Mouse (Mus musculus): Measurements from ENCODE around the gene Lypd3. TPM values are rescaled to one million over a fixed set of nuclear protein-coding genes. Genes with fewer than 3 reads are reported as not detected.
A peak's percentile ranks its signal among the peaks of the same experiment; 100 is the strongest.

The Lypd3 gene
- 0.22 and 0.23 TPM in 2 replicates for polyA plus RNA-seq (2015; fragmentation: Nextera tagmentation; extraction: Ambion mirVana)

GRCm38 (mm10) chr7:24636264-24636663 is at the start of gene Lypd3:
Gene Lypd3, plus strand, starts transcription at chr7:24636550.
- Histone ChIP-seq H3K36me3 (no peaks in the 10 kb centered on the region), H3K4me3 (no peak within 1 kb of the TSS), H3K4me2 (peak within 1 kb of the TSS; percentile 34), H3K9me3 (no peaks in the 10 kb centered on the region), H3K4me1 (replicated peaks) (peaks cover 23% of the 10 kb centered on the region), H3K27ac (replicated peaks) (no peak within 1 kb of the TSS), H3K27me3 (peaks cover 71% of the 10 kb centered on the region), H3K9ac (no peak within 1 kb of the TSS)
- WGBS, result 17% methylated on average over 15 of the region's 15 CpGs
- ATAC-seq (ENCODE audit: low read depth), result no peak

- Histone ChIP-seq H3K4me3 (peak overlapping the region; percentile 61), H3K27me3 (peaks cover 25% of the 10 kb centered on the region), H3K9me3 (no peaks in the 10 kb centered on the region), H3K9ac (peak overlapping the region; percentile 85), H3K4me1 (replicated peaks) (peaks cover 13% of the 10 kb centered on the region), H3K27ac (replicated peaks) (no peak overlapping the region), H3K36me3 (no peaks in the 10 kb centered on the region), H3K4me2 (peak overlapping the region; percentile 72)
- peak; percentile 73 for ATAC-seq (ENCODE audit: low read depth)
- 6% methylated on average over 8 of the region's 8 CpGs for WGBS
Observed at GRCm38 (mm10) chr7:24586828-24587227, 49.5 kb upstream of the Lypd3 start.

GRCm38 (mm10) chr7:24587330-24588105 is 48.8 kb upstream of the Lypd3 start, which contains the start of the genes Ethe1 and Zfp575:
Gene Ethe1, plus strand, starts transcription at chr7:24587543.
Gene Zfp575, minus strand, starts transcription at chr7:24587641.
- WGBS, result 9% methylated on average over 30 of the region's 30 CpGs
- Histone ChIP-seq H3K36me3 (no peaks in the 10 kb centered on the region), H3K27me3 (peaks cover 25% of the 10 kb centered on the region), H3K9me3 (no peaks in the 10 kb centered on the region), H3K4me3 (peak within 1 kb of the TSS; percentile 61), H3K27ac (replicated peaks) (peak within 1 kb of the TSS; percentile 62; the same call in 1 of the 2 replicates), H3K9ac (peak within 1 kb of the TSS; percentile 85), H3K4me2 (peak within 1 kb of the TSS; percentile 72), H3K4me1 (replicated peaks) (peaks cover 13% of the 10 kb centered on the region)
- ATAC-seq (ENCODE audit: low read depth), result peak; percentile 81

- no peak overlapping the region for H3K9ac ChIP-seq
- H3K27ac ChIP-seq (replicated peaks), result no peak overlapping the region
- H3K4me3 ChIP-seq, result no peak overlapping the region
- no peak for ATAC-seq (ENCODE audit: low read depth)
- 85% methylated on average over 13 of the region's 13 CpGs for WGBS
- peaks cover 25% of the 10 kb centered on the region for H3K27me3 ChIP-seq
- no peaks in the 10 kb centered on the region for H3K9me3 ChIP-seq
- H3K4me2 ChIP-seq, result no peak overlapping the region
- peaks cover 17% of the 10 kb centered on the region for H3K4me1 ChIP-seq (replicated peaks)
- H3K36me3 ChIP-seq, result no peaks in the 10 kb centered on the region
Observed at GRCm38 (mm10) chr7:24588336-24588735, 48.0 kb upstream of the Lypd3 start.

GRCm38 (mm10) chr7:24591735-24592134 is 44.6 kb upstream of the Lypd3 start:
- no peak for ATAC-seq (ENCODE audit: low read depth)
- Histone ChIP-seq H3K9ac (no peak overlapping the region), H3K9me3 (no peaks in the 10 kb centered on the region), H3K4me3 (no peak overlapping the region), H3K27me3 (peaks cover 23% of the 10 kb centered on the region), H3K27ac (replicated peaks) (no peak overlapping the region), H3K4me2 (no peak overlapping the region), H3K36me3 (no peaks in the 10 kb centered on the region), H3K4me1 (replicated peaks) (peaks cover 31% of the 10 kb centered on the region)
- 71% methylated on average over 5 of the region's 5 CpGs for WGBS

GRCm38 (mm10) chr7:24592163-24592562 is 44.2 kb upstream of the Lypd3 start:
- Histone ChIP-seq H3K4me2 (no peak overlapping the region), H3K27me3 (peaks cover 20% of the 10 kb centered on the region), H3K4me3 (no peak overlapping the region), H3K9me3 (no peaks in the 10 kb centered on the region), H3K4me1 (replicated peaks) (peaks cover 26% of the 10 kb centered on the region), H3K9ac (no peak overlapping the region), H3K27ac (replicated peaks) (no peak overlapping the region), H3K36me3 (no peaks in the 10 kb centered on the region)
- no peak for ATAC-seq (ENCODE audit: low read depth)
- WGBS, result 68% methylated on average over 4 of the region's 4 CpGs

- Histone ChIP-seq H3K4me3 (no peak overlapping the region), H3K36me3 (no peaks in the 10 kb centered on the region), H3K9ac (no peak overlapping the region), H3K4me2 (no peak overlapping the region), H3K27ac (replicated peaks) (no peak overlapping the region), H3K4me1 (replicated peaks) (peaks cover 20% of the 10 kb centered on the region), H3K27me3 (peaks cover 20% of the 10 kb centered on the region), H3K9me3 (no peaks in the 10 kb centered on the region)
- WGBS, result 82% methylated on average over 6 of the region's 6 CpGs
- no peak for ATAC-seq (ENCODE audit: low read depth)
Observed at GRCm38 (mm10) chr7:24592781-24593180, 43.6 kb upstream of the Lypd3 start.

- Histone ChIP-seq H3K4me3 (peak overlapping the region; percentile 68), H3K27me3 (peaks cover 20% of the 10 kb centered on the region), H3K9me3 (no peaks in the 10 kb centered on the region), H3K4me2 (peak overlapping the region; percentile 74), H3K27ac (replicated peaks) (no peak overlapping the region), H3K36me3 (no peaks in the 10 kb centered on the region), H3K9ac (peak overlapping the region; percentile 75), H3K4me1 (replicated peaks) (peaks cover 19% of the 10 kb centered on the region)
- WGBS, result 2% methylated on average over 38 of the region's 39 CpGs
- peak; percentile 92 for ATAC-seq (ENCODE audit: low read depth)
Observed at GRCm38 (mm10) chr7:24593621-24594308, 42.6 kb upstream of the Lypd3 start.

- peak overlapping the region; percentile 68 for H3K4me3 ChIP-seq
- H3K4me2 ChIP-seq, result peak overlapping the region; percentile 74
- WGBS, result 2% methylated on average over 13 of the region's 13 CpGs
- H3K27me3 ChIP-seq, result peaks cover 20% of the 10 kb centered on the region
- H3K9ac ChIP-seq, result peak overlapping the region; percentile 75
- 0 out of 2 replicates have a peak, but pooled peaks have one; percentile 15 for ATAC-seq (ENCODE audit: low read depth)
- H3K9me3 ChIP-seq, result no peaks in the 10 kb centered on the region
- H3K36me3 ChIP-seq, result no peaks in the 10 kb centered on the region
- no peak overlapping the region for H3K27ac ChIP-seq (replicated peaks)
- peaks cover 19% of the 10 kb centered on the region for H3K4me1 ChIP-seq (replicated peaks)
Observed at GRCm38 (mm10) chr7:24594309-24594803, 42.0 kb upstream of the Lypd3 start.

GRCm38 (mm10) chr7:24595464-24595863 is 40.9 kb upstream of the Lypd3 start:
- Histone ChIP-seq H3K4me3 (no peak overlapping the region), H3K36me3 (no peaks in the 10 kb centered on the region), H3K27me3 (peaks cover 20% of the 10 kb centered on the region), H3K9ac (no peak overlapping the region), H3K4me2 (no peak overlapping the region), H3K4me1 (replicated peaks) (peaks cover 19% of the 10 kb centered on the region), H3K27ac (replicated peaks) (no peak overlapping the region), H3K9me3 (no peaks in the 10 kb centered on the region)
- 79% methylated on average over 2 of the region's 2 CpGs for WGBS
- ATAC-seq (ENCODE audit: low read depth), result no peak

- Histone ChIP-seq H3K9ac (no peak overlapping the region), H3K36me3 (no peaks in the 10 kb centered on the region), H3K27me3 (peaks cover 20% of the 10 kb centered on the region), H3K4me3 (no peak overlapping the region), H3K4me2 (no peak overlapping the region), H3K27ac (replicated peaks) (no peak overlapping the region), H3K9me3 (no peaks in the 10 kb centered on the region), H3K4me1 (replicated peaks) (peaks cover 18% of the 10 kb centered on the region)
- 67% methylated on average over 4 of the region's 4 CpGs for WGBS
- no peak for ATAC-seq (ENCODE audit: low read depth)
Observed at GRCm38 (mm10) chr7:24598121-24598520, 38.2 kb upstream of the Lypd3 start.

All from neural tube, embryonic 13.5 days (tissue).